Mouse (Mus musculus) kidney, postnatal 10 days (tissue): ENCODE results near the gene Tbl3.
A peak's percentile ranks its signal among the peaks of the same experiment; 100 is the strongest.
"Not testable (repeated sequence)": the region's sequence is repeated elsewhere in the genome, so short reads cannot be mapped to it uniquely, and the experiment has no call there.

Experiments
- DNase-seq: peaks from one replicate; pipeline ENCODE4 v3.0.0; 2021; ENCODE audit warnings: mixed read lengths

The Tbl3 gene

DNA sequence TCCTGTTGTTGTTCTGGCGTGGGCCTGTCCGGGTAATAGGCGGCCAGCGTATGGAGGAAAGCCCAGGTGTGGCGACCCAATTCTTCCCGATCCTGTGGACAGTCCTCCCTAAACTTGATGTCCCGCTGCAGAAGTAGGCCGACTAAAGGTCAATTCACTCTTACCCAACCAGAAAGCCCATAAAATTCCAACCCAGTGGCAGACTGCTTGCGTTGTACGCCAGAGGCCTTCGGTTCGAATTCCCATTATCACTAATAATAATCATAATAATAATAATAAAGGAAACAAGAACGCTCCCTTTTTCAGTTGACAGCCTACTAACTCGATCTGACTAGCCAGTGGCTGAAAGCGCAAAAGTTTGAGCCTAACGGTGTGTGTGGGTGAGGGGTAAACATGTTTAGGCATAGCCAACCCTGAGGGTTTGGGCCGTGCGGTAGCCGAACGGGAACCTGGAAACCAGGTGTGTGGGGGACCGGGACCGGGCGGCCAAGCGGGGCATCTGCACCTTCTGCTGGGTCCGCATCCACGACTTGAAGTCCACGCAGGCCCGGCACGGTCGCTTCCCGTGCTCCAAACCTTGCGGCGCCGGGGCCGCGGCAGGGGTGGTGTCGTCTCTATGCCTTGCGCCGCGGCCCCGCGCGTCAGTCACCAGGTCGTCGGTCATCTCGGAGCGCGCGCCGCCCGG lies 12.0 kb downstream of the Tbl3 start:
- DNase-seq: no peak

DNA sequence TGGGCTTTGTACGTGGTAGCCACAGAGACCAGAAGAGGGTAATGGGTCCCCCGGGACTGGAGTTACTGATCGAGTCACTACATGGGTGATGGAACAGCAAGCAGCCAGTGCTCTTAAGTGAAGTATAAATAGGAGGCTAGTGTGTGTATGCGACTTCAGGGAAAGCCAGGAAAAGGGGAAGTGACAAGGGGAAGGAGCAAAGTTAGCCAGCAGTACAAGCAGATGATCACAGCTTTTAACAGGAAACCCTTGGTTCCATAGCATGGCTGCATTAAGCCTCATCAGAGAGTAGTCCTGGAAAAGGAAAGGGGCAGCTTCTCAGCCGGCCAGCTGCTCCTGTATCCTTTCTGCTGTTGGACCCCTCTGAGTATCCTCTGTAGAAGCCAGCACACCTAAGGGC lies 15.1 kb downstream of the Tbl3 start:
- no peak for DNase-seq

DNA sequence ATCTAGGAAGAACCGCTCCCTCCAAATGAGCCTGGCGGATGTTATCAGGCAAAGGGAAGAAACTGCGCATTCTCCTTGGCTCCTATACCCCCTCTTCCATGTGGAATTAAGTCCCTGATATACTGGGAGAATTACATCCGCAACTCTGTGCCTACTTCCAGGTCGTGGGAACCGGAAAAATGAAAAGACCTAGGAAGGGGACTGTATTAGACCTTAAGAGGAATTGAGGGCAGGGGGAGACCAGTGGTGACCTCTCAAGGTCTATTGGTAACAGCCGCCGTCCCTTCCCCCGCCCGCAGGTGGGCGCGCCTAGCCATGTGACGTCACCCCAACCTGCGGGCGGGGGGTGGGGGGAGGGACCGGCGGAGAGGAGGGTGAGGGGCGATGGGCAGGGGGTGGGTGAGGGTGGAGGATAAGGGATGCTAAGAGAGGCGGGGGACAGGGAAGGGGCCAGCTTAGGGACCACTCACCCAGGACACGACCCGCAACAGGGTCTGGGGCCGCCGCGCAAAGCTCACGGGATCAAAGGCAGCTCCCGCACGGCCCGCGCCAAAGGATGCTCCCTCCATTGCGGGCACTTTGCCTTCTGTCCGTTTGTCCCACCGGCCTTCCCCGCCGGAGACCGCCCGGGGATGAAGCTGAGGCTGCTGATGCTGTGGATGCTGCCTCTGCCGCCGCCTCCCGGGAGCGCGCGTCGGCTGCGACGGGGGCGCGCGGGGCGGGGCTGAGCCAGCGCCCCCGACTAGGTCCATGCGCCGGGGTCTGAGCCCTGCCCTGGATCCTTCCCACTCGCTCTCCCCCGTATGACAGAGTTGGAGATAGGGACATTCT lies 18.0 kb downstream of the Tbl3 start, which contains the start of gene Syngr3:
Syngr3 (minus strand) TSS at position 705 of the 831 bp plus-strand sequence.
- no peak for DNase-seq

DNA sequence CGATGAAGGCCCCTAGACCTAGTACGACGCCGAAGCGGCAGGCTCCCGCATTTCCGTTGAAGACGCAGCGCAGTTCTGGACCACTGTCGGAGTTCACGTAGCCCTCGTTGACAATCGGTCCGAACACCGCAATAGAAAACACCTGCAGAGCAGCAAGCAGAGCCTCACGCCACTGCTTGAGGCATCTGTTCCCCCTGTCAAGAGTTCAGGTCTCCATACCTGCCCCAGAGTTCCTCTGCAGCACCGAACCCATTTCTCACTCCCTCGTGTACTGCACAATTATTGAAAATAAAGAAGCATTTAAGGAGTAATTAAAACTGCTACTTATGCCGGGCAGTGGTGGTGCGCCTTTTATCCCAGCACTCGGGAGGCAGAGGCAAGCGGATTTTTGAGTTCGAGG lies 19.9 kb downstream of the Tbl3 start:
- no peak for DNase-seq

GRCm38 (mm10) chr17:24687146-24687595 lies 20.3 kb downstream of the Tbl3 start:
- peak; percentile 75 for DNase-seq

DNA sequence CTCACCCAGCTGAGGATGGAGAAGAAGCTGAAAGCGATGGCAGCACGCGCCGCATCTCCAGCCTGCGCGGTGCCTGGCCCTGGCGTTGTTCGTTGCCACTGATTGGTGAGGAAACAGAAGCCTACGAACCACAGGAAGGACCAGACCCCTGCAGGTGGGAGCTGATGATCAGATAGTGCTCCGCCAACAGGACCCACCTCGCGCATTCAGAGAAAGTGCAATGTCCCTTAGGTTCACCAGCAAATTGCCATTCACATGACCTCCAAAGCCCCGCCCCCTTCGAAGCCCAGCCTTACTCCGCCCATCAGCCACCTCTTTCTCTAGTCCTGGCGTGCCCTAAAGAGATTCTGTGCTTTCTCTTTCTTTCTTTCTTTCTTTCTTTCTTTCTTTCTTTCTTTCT lies 20.9 kb downstream of the Tbl3 start:
- DNase-seq: peak; percentile 68

DNA sequence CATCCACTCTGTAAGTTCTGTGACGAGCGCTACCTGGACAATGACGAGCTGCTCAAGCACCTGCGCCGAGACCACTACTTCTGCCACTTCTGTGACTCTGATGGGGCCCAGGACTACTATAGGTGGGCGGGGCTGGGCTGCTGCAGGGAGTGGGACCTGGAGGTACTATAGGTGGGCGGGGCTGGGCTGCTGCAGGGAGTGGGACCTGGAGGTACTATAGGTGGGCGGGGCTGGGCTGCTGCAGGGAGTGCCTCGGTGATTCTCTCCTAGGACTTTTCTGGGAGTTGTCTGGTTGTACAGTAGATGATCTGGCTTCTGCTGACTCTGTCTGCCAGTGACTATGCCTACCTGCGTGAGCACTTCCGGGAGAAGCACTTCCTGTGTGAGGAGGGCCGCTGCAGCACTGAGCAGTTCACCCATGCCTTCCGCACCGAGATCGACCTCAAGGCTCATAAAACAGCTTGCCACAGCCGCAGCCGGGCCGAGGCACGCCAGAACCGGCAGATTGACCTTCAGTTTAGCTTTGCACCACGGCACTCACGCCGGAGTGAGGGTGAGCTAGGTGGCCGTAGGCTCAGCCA lies 29.9 kb downstream of the Tbl3 start:
- DNase-seq: no peak

- DNase-seq: no peak
Measured at GRCm38 (mm10) chr17:24676877-24677276, 30.6 kb downstream of the Tbl3 start.

DNA sequence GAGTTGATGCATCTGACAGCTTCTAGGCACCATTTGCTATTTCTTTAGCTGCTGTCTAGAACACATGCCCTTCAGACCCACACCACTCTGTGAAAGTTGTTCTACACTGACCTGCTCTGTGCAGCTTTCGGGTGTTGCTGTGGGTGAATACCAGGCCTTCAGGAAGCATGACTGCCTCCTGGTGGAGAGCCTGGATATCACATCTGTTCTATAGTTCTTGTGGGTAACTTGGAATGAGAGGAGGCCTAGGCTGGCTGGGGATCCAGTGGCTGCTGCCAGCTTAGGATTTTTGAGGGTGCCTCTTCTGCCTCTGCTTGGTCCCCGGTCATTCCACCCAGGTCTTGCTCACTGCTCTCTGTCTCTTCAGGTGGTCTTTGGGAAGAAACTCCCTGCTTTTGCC lies 31.3 kb downstream of the Tbl3 start:
- peak; percentile 82 for DNase-seq

- DNase-seq: no peak
Measured at GRCm38 (mm10) chr17:24674277-24674676, 33.2 kb downstream of the Tbl3 start.

- peak; percentile 68 for DNase-seq
Measured at GRCm38 (mm10) chr17:24672141-24672540, 35.3 kb downstream of the Tbl3 start.

GRCm38 (mm10) chr17:24671346-24671745 lies 36.1 kb downstream of the Tbl3 start:
- no peak for DNase-seq

DNA sequence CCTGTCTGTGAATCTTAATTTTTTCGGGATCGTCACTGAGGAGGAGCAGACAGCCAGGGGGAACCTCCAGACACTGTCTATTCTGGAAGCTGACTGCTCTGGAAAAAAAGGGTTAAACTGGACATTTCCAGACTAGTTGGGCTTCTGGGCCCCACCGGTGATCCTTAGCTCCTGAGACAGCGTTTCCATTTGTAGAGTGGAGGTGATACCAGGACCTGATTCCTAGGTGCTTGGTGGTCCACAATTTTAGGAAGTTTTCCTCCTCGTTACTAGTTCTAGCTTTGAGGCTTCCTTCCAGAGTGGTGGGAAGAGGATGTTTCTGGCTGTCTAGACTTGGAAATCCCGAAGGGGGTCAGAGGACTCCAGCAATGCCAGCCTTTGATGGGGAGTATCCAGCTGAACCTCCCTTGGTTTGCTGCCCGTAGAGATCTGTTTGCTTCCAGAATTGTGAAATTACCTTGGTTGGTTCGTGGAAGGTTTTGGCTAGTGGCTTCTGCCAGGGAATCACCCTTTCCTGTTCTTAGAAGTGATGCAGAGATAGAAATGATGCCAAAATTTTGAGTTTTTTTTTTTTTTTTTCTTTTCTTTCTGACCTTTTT lies 37.1 kb downstream of the Tbl3 start:
- DNase-seq: no peak

DNA sequence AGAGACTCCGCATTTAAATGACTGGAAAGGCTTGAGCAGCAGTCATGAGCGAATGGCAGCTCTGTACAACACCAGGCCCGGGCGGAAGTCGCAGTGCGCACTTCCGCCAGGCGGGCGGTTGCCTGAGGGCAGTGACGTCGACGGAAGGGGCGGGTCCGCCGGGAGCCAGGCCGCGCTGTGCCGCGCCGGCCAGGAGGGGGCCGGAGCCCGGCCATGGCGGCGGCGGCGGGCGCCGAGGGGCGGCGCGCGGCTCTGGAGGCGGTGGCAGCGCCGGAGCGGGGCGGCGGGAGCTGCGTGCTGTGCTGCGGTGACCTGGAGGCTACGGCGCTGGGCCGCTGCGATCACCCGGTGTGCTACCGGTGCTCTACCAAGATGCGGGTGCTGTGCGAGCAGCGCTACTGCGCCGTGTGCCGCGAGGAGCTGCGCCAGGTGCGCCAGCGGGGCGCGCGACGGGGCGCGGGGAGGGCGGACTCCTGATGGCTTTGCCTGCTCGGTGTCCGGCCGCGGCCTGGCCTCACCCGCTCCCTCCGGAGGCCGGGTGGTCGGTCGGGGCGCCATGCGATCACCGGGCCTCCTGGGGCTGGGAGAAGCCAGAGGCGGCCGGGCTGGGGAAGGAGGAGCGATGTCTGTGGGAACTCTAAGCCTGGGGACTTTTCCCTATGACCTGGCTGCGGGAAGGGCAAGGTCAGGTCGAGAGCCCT lies 37.8 kb downstream of the Tbl3 start, which contains the start of gene Zfp598:
Zfp598 (plus strand) TSS at position 143 of the 701 bp plus-strand sequence.
- peak; percentile 98 for DNase-seq

DNA sequence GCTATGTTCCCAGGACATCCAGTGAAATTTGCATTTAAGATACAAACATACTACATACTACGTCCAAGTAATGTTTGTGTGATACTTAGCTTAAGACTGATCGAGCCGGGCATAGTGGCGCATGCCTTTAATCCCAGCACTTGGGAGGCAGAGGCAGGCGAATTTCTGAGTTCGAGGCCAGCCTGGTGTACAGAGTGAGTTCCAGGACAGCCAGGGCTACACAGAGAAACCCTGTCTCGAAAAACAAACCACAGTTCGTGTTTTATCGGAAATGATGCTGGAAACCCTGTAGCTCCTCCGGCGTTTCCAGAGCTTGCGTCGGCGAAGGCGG lies 38.3 kb downstream of the Tbl3 start:
- not testable (repeated sequence) for DNase-seq

DNA sequence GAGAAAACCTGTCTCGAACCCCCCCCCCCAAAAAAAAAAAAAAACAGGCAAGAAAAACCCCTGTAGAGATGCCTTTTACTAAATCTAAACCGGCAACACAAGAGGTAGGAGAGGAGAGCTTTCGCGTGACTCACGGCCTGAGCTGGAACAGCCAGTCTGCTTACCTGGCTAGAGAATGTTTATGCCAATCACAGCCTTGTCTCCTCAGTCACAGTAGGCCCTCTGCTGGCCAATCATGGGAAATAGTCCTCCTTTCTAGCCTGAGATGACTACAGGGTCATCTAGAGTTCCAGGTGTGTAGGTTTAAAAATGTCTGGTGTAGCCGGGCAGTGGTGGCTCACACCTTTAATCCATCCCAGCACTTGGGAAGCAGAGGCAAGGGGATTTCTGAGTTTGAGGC lies 40.0 kb downstream of the Tbl3 start:
- peak; percentile 80 for DNase-seq

GRCm38 (mm10) chr17:24667011-24667410 lies 40.4 kb downstream of the Tbl3 start:
- DNase-seq: not testable (repeated sequence)

DNA sequence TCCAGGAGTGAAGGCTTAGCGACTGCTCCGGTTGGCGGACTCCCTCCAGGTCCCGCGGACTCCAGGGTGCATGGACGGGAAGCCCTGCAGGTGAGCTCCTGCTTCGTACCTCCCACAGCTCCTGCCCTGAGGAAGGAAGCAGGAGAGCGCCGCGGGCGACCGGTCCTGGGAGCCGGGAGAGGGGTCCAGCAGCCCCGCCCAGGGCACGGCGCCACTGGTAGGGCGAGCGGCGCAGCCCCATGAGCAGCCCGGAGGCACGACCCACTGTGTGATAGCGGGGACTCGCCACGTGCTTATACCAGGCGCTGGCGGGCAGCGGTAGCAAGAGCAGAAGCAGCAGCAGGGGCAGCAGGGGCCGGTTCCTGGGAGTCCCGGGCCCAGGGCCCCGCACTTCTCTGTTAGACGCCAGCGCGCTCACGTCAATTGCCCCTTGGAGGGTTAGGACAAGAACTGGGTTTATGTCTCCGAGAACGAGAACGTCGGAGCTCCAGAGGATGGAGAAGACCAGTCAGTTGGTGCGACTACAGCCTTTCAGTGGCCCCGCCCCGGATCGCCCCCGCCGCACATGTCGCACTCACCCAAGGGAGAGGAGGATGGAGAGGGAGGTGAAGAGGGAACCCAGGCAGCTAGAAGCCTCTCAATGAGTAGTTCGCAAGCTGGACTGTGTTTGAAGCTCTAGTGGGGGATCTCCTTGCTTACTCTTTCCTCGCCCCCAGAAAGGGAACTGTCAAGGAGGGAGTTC lies 49.3 kb downstream of the Tbl3 start, which contains the start of gene Npw:
Npw (minus strand) TSS at position 441 of the 742 bp plus-strand sequence.
- peak; percentile 48 for DNase-seq

GRCm38 (mm10) chr17:24654969-24655368 lies 52.5 kb downstream of the Tbl3 start:
- DNase-seq: no peak

DNA sequence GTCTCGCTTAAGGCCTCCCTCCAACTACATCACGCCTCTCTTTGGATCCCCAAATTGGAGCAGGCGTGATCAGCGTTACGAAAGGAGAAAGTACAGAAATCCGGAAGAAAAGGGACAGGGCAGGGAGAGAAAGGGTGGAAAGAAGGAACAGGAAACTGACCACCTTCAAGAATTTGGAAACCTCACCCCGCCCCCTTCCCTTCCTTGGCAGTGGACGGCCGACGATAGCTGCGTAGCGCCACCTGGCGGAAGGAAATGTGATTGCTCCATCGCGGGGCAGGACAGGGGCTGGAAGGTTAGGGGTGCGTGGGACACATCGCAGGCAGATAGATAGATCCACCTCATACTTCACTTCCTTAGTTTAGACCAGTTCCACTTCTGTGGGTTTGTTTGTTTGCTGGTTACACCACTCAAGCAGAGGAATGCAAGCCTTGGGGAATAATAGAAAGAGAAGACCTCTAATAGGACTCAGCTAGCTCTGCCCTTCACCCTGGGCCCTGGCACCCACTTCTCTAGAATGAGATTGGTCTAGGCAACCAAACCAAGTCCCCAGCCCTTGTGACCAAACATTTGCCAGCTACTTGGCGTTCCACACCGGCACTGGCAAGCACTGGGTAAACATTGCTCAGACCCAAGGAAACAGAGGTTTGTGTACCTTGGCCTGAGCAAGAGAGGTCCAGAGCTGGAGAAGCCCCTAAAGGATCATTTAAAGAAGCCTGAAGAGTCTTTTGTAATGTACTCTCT lies 53.3 kb downstream of the Tbl3 start:
- DNase-seq: peak; percentile 91

DNA sequence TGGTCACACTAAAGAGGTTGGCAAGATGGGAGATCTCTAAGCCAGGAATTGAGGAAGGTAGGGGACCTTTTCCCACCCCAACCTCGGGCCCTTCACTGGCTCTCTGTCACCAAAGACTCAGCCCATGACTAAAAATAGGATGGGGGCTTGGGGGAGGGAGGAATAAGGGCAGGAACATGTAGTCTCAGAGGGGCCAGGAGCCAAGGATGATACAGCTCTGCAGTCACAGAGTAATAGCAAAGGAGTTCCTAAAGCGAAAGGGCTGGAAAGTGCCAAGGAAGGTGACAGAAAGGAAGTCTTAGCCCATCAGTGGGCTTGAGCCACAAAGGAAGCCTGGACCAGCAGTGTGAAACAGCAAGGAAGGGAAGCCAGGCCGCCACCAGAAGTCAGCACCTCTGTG lies 55.6 kb downstream of the Tbl3 start:
- no peak for DNase-seq
